Mouse (Mus musculus) frontal cortex, postnatal 10 days (tissue): ENCODE results near the gene Hrh2.
A peak's percentile ranks its signal among the peaks of the same experiment; 100 is the strongest.

Experiments used
- DNase-seq, 2 experiments: peaks; one replicate each; pipeline ENCODE4 v3.0.0; 2022; ENCODE audit warnings: low spot score in 2 of 2, mixed read lengths in 1 of 2

Gene Hrh2

GRCm38 (mm10) chr13:54266472-54266871 is 74.5 kb downstream of the Hrh2 start:
- DNase-seq, result peak in 1 of 2 experiments; percentile 53

DNA sequence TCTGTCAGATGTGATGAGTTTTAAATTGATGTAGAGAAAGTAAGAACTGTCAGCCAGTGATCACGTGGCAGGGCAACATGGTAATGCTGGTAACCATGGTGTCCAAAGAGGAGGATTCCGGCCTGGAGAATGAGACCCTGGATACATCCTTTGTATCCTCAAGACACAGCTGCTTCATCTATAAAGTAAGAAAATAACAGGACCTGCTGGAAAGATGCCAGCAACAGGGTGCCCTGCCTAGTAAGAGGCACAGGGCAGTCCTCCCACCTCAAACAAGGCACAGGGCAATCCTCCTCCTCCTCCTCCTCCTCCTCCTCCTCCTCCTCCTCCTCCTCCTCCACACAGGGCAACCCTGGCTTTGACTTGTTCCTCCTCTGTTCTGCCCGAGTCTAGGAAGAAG is 77.2 kb downstream of the Hrh2 start:
- DNase-seq, result no peak

DNA sequence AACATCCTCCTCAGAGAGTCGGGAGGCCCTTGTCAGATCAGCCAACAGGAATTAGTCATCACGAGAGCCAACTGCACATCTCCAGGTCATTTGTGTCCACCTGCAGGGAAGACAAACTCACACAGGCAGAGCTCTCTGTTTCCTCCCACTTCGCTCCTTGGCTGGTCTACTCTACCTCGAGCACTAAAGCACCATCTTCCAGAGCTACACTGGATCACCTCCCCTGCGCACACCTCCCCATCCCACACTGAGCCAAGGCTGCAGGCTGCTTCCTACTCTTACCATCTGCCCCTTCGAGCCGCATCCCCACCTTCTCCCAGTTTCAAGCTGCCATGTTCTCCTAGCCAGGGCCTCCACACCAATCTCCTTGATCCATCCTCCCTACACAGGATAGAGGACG is 77.7 kb downstream of the Hrh2 start:
- no peak for DNase-seq

DNA sequence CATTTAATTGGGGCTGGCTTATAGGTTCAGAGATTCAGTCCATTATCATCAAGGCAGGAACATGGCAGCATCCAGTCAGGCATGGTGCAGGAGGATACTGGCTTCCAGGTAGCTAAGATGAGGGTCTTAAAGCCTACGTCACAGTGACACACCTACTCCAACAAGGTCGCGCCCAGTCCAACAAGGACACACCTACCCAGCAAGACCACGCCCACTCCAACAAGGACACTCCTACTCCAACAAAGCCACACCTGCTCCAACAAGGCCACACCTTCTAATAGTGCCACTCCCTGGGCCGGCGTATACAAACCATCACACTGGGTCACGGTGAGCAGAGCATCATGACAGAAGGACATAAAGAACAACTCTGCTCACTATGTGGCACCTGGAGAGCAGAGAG is 80.1 kb downstream of the Hrh2 start:
- DNase-seq, result no peak

DNA sequence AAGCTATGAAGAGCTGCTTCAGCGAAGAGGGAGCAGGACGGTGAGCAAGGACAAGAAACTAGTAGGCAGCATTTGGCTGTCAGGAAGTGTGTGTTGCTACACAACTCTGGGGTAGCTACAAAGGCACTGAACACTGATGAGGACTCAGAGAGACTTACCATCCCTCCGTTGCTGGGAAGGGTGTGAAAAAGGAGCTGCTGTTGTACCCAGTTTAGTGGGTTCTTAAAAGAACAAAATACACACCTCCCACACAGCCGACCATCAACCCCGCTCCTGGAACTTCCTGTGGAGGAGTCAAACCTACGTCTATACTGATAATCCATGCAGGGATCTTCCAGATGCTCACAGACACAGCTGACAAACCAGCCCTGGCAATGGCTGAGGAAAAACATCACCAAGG is 85.5 kb downstream of the Hrh2 start:
- no peak for DNase-seq

- no peak for DNase-seq
Observed at GRCm38 (mm10) chr13:54280366-54280765, 88.4 kb downstream of the Hrh2 start.

DNA sequence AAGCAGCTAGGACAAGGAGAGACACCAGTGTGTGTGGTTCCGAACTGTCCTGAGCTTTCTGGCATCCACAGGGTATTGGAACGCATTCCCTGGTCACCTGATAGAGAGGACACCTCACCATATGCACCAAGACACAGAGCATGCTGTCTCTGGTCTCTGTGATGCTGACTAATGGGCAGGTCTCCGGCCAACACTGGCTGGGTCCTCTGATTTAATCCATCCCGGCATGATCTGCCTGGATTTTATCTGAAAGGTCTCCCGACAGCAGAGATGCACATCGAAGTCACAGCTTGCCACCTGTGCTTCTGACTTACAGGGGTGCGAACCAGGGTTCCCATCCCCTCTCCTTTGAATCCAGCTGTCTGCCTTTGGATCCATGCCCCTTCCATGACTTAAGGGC is 89.2 kb downstream of the Hrh2 start:
- no peak for DNase-seq

GRCm38 (mm10) chr13:54281623-54282022 is 89.7 kb downstream of the Hrh2 start:
- no peak for DNase-seq

- no peak for DNase-seq
Observed at GRCm38 (mm10) chr13:54282149-54282860, 90.4 kb downstream of the Hrh2 start.

DNA sequence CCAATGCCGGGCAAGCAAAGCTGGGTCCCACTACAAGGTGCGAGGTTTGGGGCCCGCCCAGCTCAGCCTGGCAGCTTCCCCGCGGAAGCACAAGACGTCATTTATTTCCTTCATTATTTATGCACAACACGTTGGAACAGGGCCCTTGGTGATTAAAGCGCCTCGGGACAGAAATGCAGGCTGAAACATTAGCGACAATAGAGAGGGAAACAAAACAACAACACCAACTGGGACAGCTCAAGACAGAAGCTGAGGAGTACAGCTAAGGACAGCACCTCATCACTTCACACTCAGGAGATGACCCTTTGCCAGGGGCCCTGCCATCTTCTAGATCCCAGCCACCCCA is 90.9 kb downstream of the Hrh2 start:
- no peak for DNase-seq
